Mouse (Mus musculus): ENCODE data around the gene Get4.
A peak's percentile ranks its signal among the peaks of the same experiment; 100 is the strongest.

Gene Get4

GRCm38 (mm10) chr5:139285383-139286067 is 33.4 kb downstream of the Get4 start:
- DNase-seq, result no peak

- DNase-seq, result no peak
These were observed 34.2 kb downstream of the Get4 start for GRCm38 (mm10) chr5:139286142-139286941.

GRCm38 (mm10) chr5:139287099-139287498 is 35.0 kb downstream of the Get4 start:
- no peak for DNase-seq

- no peak for DNase-seq
These were observed 35.7 kb downstream of the Get4 start for GRCm38 (mm10) chr5:139287787-139288186.

GRCm38 (mm10) chr5:139288591-139288990 is 36.5 kb downstream of the Get4 start:
- no peak for DNase-seq

GRCm38 (mm10) chr5:139290467-139291259 is 38.5 kb downstream of the Get4 start:
- DNase-seq, result no peak

- DNase-seq, result no peak
These were observed 39.9 kb downstream of the Get4 start for GRCm38 (mm10) chr5:139291811-139292560.

GRCm38 (mm10) chr5:139294089-139294488 is 42.0 kb downstream of the Get4 start:
- no peak for DNase-seq

GRCm38 (mm10) chr5:139297092-139297491 is 45.0 kb downstream of the Get4 start:
- DNase-seq, result no peak

GRCm38 (mm10) chr5:139297745-139298144 is 45.6 kb downstream of the Get4 start:
- no peak for DNase-seq

- DNase-seq, result no peak
These were observed 50.0 kb downstream of the Get4 start for GRCm38 (mm10) chr5:139302101-139302500.

GRCm38 (mm10) chr5:139303646-139304061 is 51.5 kb downstream of the Get4 start:
- DNase-seq, result no peak

- DNase-seq, result no peak
These were observed 57.8 kb downstream of the Get4 start for GRCm38 (mm10) chr5:139309946-139310345.

- DNase-seq, result no peak
These were observed 58.4 kb downstream of the Get4 start for GRCm38 (mm10) chr5:139310477-139310876.

- no peak for DNase-seq
These were observed 59.7 kb downstream of the Get4 start for GRCm38 (mm10) chr5:139311822-139312221.

- no peak for DNase-seq
These were observed 61.4 kb downstream of the Get4 start for GRCm38 (mm10) chr5:139313536-139313935.

GRCm38 (mm10) chr5:139314941-139315642 is 63.0 kb downstream of the Get4 start:
- DNase-seq, result no peak

- no peak for DNase-seq
These were observed 65.0 kb downstream of the Get4 start for GRCm38 (mm10) chr5:139316982-139317675.

GRCm38 (mm10) chr5:139317751-139318504 is 65.8 kb downstream of the Get4 start:
- DNase-seq, result peak in 1 of 2 experiments; percentile 26
